Mouse (Mus musculus) heart, adult 8-10 months (tissue): Measurements from ENCODE around the gene Il17rc. TPM values are rescaled to one million over a fixed set of nuclear protein-coding genes. Genes with fewer than 3 reads are reported as not detected.
A peak's percentile ranks its signal among the peaks of the same experiment; 100 is the strongest.

Experiments used
- DNase-seq: peaks from one replicate; pipeline ENCODE4 v3.0.0; 2022; ENCODE audit warnings: low spot score
- total RNA-seq, 4 experiments: library from RNA; stranded (reverse); gene quantifications; 2 replicates each; pipeline ENCODE4 v1.2.4; 2022

The Il17rc gene
- 1 to 10 TPM; 5.6 to 9.9 (median 7.5) TPM for total RNA-seq

GRCm38 (mm10) chr6:113471297-113471936 lies at the start of gene Il17rc:
Gene Il17rc (plus strand): TSS chr6:113471427.
- DNase-seq, result peak; percentile 69

- DNase-seq, result no peak
These were observed 48.2 kb upstream of the Il17rc start for GRCm38 (mm10) chr6:113423000-113423399.

DNA sequence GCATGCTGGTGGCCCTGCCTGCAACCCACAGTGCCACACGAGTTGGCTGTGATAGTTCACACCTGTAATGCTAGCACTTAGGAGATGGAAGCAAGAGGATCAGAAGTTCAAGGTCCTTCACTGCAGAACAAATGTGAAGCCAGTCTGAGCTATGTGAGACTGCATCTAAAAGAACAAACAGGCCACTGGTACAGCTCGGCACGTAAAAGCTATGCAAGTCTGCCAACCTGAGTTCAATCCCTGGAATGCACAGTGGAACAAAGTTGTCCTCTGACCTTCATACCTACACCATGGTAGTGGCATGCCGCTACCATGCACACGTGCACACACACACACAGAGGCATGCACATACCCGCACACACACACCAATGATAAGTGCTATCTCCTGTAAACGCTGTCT lies 47.0 kb upstream of the Il17rc start:
- no peak for DNase-seq

GRCm38 (mm10) chr6:113426696-113427095 lies 44.5 kb upstream of the Il17rc start:
- no peak for DNase-seq

DNA sequence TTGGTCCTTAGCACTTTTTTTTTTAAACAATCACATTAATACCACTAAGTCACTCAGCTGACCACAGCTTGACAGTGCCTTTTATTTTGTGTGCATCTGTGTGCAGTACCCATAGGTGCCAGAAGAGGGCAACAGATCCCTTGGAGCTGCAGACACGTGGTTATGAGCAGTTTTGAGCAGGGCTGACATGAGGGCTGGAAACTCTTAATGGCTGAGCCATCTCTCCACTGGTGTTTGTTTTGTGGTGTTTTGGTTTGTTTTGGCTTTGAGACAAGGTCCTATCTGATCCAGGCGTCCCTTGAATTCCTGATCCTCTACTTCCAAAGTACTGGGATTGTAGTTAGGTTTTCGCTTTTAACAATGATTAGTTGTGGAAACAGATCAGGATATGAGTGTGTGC lies 43.8 kb upstream of the Il17rc start:
- DNase-seq, result no peak

DNA sequence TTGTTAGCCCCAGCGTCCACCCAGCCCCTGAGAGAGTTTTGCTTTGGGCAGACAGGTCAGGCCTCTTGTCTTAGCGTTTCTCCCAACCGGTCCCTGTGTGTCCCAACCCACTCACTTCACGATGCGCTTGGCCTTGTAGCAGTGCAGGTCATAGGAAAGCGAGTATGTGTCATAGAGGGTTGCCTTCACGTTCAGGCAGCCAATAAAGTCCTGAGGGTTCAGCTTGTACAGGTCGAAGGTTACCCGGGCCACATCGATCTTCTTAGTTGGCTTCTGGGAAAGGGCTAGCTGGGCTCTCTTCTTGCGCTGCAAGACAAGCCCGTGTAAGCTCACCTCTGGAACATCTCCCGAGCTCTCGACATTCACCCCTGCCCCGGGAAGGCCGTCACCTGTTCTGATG lies 43.2 kb upstream of the Il17rc start:
- no peak for DNase-seq

DNA sequence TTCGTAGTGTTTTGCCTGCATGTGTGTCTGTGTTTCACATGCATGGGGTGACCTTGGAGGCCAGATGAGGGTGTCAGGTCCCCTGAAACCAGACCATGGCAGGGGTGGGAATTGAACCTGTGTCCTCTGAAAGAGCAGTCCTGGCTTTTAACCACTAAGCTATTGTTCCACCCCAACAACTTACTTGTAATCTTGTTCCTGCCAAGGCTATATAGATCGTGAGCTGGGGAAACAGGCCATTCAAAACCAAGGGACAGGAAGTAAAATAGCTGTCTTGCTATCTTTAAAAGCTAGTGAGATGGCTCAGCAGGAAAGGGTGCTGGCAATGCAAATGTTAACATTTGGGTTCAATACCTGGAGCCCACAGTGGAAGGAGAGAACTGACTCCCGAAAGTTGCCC lies 41.3 kb upstream of the Il17rc start:
- no peak for DNase-seq

GRCm38 (mm10) chr6:113430846-113431245 lies 40.4 kb upstream of the Il17rc start:
- no peak for DNase-seq

DNA sequence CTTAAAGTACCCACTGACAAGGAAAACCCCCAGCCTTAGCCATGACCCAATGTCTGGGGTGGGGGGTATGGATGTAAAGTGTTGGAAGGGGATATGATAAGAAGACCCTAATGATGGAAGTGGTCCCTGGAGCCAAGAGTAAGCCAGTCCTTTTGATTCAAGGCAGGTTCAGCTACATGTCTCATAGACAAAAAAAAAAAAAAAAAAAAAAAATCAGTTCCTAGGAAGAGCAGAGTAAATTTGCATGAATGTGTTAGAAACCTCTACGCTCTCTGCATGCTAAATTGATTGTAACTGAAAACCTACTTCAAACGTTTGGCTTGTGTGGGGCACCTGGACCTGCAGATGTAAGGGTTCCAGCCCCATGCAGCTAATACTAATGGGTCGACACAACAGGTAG lies 39.4 kb upstream of the Il17rc start:
- no peak for DNase-seq

DNA sequence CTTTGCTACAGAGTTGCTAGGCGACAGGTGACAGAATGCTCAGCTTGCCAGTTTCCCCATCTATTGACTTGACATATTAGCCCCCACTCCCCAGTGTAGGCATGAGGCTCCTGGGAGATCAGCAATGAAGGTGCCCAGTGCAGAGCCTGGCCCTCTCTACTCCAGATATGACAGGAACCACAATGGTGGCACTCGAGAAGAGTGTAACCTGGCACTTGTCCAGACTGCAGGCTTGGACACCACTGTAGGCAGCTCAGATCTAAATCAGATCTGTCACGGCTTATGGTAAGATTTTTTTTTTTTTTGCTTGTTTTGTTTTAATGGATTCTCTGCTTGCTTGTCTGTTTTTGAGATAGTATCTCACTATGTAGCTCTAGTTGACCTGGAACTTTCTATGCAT lies 37.6 kb upstream of the Il17rc start:
- no peak for DNase-seq

DNA sequence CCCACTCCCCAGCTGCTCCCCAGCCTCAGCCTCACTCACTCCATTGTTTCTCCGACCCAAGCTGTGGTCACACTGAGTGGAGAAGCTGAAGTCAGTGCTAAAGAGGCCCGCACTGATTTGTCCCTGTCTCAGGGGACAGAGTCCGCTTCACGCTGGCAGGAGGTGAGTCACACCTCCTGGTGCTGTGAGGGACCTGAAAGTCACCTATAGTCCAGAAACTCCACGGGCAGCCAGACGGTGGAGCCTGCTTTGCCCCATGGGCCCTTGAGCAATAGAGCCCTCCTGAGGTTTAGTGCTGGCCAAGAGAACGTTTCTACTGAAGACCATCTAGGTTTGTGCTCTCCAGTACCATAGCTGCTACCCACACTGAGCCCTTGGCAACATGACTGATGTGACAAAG lies 36.5 kb upstream of the Il17rc start:
- DNase-seq, result no peak

- no peak for DNase-seq
These were observed 35.5 kb upstream of the Il17rc start, which contains the start of gene Cidec for GRCm38 (mm10) chr6:113435664-113436205. Gene Cidec (minus strand): TSS chr6:113435760.

DNA sequence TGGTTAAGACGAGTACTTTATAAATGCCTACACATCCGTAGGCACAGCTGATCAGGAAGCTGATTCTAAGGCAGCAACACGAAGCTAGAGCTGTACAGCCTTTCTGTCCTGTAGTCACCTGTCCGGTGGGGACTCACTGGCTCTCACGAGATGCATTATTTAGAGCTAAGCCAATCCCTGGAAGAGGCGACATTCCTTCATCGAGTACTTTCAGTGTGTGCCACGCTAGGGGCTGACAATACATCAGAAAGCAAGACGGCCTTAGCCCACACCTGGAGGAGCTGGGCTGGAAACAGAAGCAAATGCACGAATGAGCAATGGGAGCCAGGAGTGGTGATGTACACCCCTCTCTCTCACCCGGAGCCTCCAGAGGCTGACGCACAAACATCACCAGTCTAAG lies 34.1 kb upstream of the Il17rc start:
- no peak for DNase-seq

DNA sequence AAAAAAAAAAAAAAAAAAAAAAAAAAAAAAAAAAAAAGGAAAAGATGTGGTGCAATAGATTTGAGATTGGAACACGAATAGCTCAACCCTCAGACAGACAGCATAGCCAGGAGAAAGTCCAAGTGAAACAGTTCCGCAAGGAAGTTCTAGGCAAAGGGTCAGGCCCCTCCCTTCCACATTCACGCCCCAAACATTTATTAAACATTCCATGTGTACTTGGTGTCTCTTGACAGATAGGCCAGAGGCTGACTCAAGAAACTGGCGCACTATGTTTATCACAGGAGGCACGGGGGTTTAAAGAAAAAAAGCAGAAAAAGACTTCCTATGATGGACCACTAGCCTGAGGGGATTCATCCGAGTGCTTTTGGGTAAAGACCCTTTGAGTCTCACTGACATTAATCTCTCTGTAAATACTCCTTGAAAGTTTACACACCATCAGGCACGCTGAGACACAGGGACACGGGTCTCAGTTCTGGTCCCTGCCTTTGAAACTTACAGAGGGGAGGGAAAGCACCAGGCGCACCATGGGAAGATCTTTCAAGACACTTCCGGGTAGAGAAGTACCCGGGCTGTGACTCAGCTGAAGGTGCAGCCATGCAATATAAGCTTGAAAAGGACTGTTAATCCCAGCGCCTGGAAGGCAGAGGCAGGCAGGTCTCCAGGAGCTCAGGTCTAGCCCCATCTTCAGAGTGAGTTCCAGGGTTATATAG lies 32.4 kb upstream of the Il17rc start:
- DNase-seq, result no peak

- no peak for DNase-seq
These were observed 30.5 kb upstream of the Il17rc start for GRCm38 (mm10) chr6:113440686-113441085.

GRCm38 (mm10) chr6:113441147-113441680 lies 30.0 kb upstream of the Il17rc start:
- DNase-seq, result peak; percentile 61

DNA sequence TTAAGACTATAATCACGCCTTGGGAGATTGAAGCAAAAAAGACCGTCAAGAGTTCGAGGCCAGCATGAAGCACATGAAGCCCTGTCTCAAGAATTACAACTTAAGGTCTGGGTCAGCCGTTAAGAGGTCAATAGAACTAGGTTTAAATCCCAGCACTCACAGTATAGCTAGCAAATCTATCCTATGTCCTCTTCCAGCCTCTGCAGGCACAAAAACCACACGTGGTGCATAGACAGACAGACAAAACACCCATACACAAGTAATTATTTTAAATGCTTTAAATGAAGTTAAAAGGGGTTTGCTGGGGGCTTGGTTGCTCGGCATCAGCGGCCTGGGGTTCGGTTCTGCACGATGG lies 29.2 kb upstream of the Il17rc start:
- no peak for DNase-seq

DNA sequence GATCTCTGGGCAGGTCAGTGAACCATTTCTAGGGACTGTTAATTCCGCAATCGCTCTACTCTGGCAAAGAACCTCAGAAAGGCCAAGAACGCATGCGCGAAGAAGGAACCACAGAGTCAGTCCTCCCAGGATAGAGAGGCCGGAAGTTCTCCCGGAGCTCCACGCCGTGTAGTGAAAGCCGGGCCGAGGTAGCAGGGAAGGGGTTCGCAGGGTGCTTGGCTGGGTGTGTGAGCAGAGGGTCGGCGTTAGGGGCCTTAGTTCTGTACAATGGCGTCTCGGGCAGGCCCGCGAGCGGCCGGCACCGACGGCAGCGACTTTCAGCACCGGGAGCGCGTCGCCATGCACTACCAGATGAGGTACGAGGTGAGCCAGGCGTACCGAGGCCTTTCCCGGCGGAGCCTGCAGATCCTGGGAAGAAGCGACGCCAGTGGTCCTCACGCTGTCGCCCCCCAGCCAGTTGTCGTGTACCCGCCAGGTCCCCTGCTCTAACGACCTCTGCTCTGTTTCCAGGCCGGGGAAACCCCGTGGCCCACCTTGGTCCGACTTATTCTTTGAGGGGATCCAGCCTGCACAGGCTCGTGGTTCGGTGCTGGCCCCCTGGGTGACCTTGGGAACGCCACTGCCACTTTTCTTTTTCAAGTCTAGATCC lies 28.7 kb upstream of the Il17rc start, which contains the start of gene Jagn1:
Jagn1 (plus strand) TSS at position 128 of the 649 bp plus-strand sequence.
- peak; percentile 96 for DNase-seq

DNA sequence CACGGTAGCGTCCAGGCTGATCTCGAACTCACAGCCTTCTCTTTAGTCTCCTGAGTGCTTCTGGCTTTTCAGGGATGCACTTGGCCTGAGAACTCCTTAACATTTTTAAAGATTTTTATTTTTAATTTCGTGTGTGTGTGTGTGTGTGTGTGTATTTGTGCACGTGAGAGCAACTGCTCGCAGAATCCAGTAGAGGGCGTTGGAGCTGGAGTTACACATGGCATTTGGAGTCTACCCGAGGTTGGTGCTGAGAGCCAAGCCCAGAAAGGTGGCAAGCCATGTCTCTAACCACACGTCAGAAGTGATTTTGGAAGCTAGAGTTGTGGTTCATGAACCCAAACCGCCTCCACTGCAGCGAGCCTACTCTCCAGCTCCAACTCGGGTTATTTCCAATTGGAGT lies 28.1 kb upstream of the Il17rc start:
- DNase-seq, result no peak

- DNase-seq, result no peak
These were observed 26.8 kb upstream of the Il17rc start for GRCm38 (mm10) chr6:113444207-113444965.

GRCm38 (mm10) chr6:113447639-113448038 lies 23.6 kb upstream of the Il17rc start:
- DNase-seq, result no peak

DNA sequence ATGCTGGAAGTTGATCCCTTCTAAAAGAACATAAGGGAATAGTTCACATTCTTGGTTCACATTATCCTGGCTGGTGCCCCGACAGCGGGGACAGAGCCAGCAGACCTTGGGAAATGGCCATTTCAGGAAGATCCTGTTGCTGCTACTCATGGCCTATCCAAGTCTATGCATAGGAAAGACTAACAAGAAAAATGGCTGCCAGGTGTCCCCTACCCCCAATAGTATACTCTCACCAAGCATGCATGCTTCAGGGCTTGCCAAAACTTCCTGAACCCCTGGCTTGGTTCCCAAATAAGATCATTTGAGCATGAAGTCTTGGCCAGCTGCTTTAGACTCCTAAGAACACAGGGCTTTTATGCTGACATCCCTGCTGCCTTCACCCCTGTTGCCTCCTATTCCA lies 19.4 kb upstream of the Il17rc start:
- no peak for DNase-seq
